Mouse (Mus musculus) embryonic facial prominence, embryonic 11.5 days (tissue): ENCODE measurements at regions not wholly inside any gene's neighbourhood (a gene's known extent, or its start where the extent isn't known, plus 50 kb on each side); places are given as distances from the start of the nearest gene placed in this dataset.

ENCODE experiments used
- ATAC-seq: fragments of 200-750 bp; cut with Nextera tagmentation; replicated peaks from 2 replicates; pipeline ENCODE4 v1.8.0; 2017; ENCODE audit warnings: low read depth; ENCODE audit not compliant: insufficient number of reproducible peaks, low FRiP score, low TSS enrichment
- DNase-seq: peaks from one replicate; pipeline ENCODE4 v3.0.0-alpha.2; 2015; ENCODE audit warnings: low spot score
- H3K27ac ChIP-seq: fragments of 300-500 bp; sonication (generic); replicated peaks from 2 replicates; pipeline ENCODE4 v1.5.1; 2014; ENCODE audit warnings: mild to moderate bottlenecking, low read depth, low read length, control low read depth
- H3K27me3 ChIP-seq: fragments of 300-500 bp; sonication (generic); 2 replicates; pipeline ENCODE4 v1.6.1; 2014; ENCODE audit warnings: mild to moderate bottlenecking, low read length, moderate library complexity, mixed read lengths; ENCODE audit not compliant: control insufficient read depth, insufficient read depth
- H3K36me3 ChIP-seq: fragments of 300-500 bp; sonication (generic); replicated peaks from 2 replicates; pipeline ENCODE4 v1.6.1; 2014; ENCODE audit warnings: low read depth, mild to moderate bottlenecking, low read length, moderate library complexity, mixed read lengths; ENCODE audit not compliant: control insufficient read depth, insufficient read depth
- H3K4me1 ChIP-seq: fragments of 300-500 bp; sonication (generic); 2 replicates; pipeline ENCODE4 v1.6.1; 2014; ENCODE audit warnings: low read length, mixed read lengths; ENCODE audit not compliant: control insufficient read depth, insufficient read depth
- H3K4me2 ChIP-seq: fragments of 300-500 bp; sonication (generic); 2 replicates; pipeline ENCODE4 v1.6.1; 2014; ENCODE audit warnings: low read depth, mild to moderate bottlenecking, control low read depth, low read length, moderate library complexity
- H3K4me3 ChIP-seq: fragments of 300-500 bp; sonication (generic); 2 replicates; pipeline ENCODE4 v1.5.1; 2014; ENCODE audit warnings: low read depth, low read length, control low read depth
- H3K9ac ChIP-seq: fragments of 300-500 bp; sonication (generic); replicated peaks from 2 replicates; pipeline ENCODE4 v1.6.1; 2014; ENCODE audit warnings: mild to moderate bottlenecking, control low read depth, low read length
- H3K9me3 ChIP-seq: fragments of 300-500 bp; sonication (generic); replicated peaks from 2 replicates; pipeline ENCODE4 v1.6.1; 2016; ENCODE audit warnings: mild to moderate bottlenecking, low read length, inconsistent platforms, mixed read lengths; ENCODE audit not compliant: control insufficient read depth
- WGBS: fragments of 180-500 bp; shearing (Covaris S2); extraction: QIAGEN DNeasy Blood & Tissue Kit; methylation state at CpG from one replicate; pipeline ENCODE4 v1.1.7; 2014; 5-methylcytosine and 5-hydroxymethylcytosine counted together

DNA sequence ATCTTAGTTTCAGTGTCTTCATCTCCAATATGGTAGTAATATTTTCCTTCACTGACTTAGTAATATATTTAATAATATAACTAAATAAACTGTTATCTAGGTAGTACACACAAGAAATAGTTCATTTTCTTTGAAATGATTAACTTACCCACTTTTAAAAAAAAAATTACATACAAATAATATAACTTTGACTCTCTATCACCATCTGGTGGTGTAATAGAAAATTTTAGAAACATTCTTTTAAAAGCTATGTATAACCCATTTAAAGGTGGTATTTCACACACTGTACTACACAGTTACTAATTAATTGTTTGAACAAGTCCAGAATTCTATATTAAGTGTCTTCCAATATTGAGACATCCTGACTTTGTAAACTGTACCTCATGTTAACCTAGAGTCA is 53.9 kb upstream of the Olfr266 start:
- H3K4me3 ChIP-seq, result no peak overlapping the region
- no peak for DNase-seq
- H3K4me2 ChIP-seq, result no peak overlapping the region
- no peaks in the 10 kb centered on the region for H3K36me3 ChIP-seq
- H3K4me1 ChIP-seq, result no peaks in the 10 kb centered on the region
- no peaks in the 10 kb centered on the region for H3K9me3 ChIP-seq
- no peak for ATAC-seq
- H3K9ac ChIP-seq, result no peak overlapping the region
- H3K27me3 ChIP-seq, result no peaks in the 10 kb centered on the region
- H3K27ac ChIP-seq, result no peak overlapping the region

DNA sequence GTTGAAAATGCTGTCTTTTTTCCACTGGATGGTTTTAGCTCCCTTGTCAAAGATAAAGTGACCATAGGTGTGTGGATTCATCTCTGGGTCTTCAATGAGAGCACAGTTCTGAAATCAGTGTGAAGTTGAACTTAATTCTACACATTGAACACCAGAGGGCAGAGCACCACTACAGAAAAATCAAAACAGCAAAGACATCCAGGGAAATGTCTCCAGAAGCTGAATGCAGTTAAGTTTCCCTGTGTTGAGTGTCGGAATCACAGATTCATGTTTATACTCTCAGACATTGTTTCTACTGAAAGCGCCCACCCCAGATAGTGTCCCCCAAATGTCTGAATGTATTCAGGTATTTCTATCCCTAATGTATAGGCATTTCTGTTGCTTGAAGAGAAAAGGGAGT is 77.1 kb upstream of the Olfr266 start:
- Histone ChIP-seq H3K36me3 (no peaks in the 10 kb centered on the region), H3K9me3 (no peaks in the 10 kb centered on the region), H3K4me3 (no peak overlapping the region), H3K27ac (no peak overlapping the region), H3K9ac (no peak overlapping the region), H3K4me2 (no peak overlapping the region), H3K27me3 (no peaks in the 10 kb centered on the region), H3K4me1 (no peaks in the 10 kb centered on the region)
- peak; percentile 62 for DNase-seq
- ATAC-seq, result no peak
- 42% methylated on average over 2 of the region's 2 CpGs for WGBS

DNA sequence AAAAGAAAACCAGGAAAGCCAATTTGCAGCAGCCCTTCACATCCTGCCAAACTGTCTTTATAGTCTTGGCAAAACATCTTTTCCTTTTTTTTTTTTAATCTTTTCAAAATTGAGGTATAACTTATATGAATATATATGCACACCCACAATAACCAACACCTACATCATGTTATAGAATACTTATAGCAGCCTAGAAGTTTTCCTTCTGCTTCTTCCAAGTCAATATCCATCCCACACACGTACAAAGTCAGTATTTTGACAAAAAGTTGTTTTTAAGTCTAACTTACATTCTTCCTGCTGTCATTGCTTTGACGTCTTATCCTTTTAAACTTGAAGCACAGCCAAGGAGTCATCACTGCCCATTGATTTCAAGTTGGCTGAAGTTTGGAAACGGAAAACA is 80.6 kb upstream of the Olfr266 start:
- H3K27ac ChIP-seq, result no peak overlapping the region
- no peak overlapping the region for H3K4me2 ChIP-seq
- no peak overlapping the region for H3K4me3 ChIP-seq
- no peak overlapping the region for H3K9ac ChIP-seq
- ATAC-seq, result no peak
- H3K36me3 ChIP-seq, result no peaks in the 10 kb centered on the region
- no peaks in the 10 kb centered on the region for H3K9me3 ChIP-seq
- DNase-seq, result no peak
- WGBS, result 80% methylated on average over 3 of the region's 3 CpGs
- H3K27me3 ChIP-seq, result no peaks in the 10 kb centered on the region
- no peaks in the 10 kb centered on the region for H3K4me1 ChIP-seq

DNA sequence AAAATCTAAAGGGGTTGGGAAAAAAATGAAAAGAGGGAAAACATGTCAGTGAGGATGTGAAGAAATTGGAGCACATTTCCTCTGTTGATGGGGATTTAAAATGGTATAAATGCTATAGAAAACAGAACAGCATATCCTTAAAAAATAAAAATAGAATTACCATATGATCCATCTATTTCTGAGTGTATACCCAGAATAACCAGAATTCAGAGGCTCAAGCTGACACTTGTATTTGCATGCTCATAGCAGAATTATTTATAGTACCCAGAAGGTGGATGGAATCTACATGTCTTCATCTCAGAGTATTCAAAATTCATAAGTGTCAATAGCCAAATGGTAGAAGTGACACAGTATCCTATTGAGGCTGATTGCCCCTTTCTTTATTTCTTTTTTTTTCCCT is 99.9 kb upstream of the Kcna3 start:
- H3K4me2 ChIP-seq, result no peak overlapping the region
- H3K27me3 ChIP-seq, result no peaks in the 10 kb centered on the region
- H3K4me3 ChIP-seq, result no peak overlapping the region
- no peaks in the 10 kb centered on the region; the same call in 1 of the 2 replicates for H3K9me3 ChIP-seq
- ATAC-seq, result no peak
- no peaks in the 10 kb centered on the region for H3K4me1 ChIP-seq
- no peaks in the 10 kb centered on the region for H3K36me3 ChIP-seq
- H3K9ac ChIP-seq, result no peak overlapping the region
- H3K27ac ChIP-seq, result no peak overlapping the region
- no peak for DNase-seq

DNA sequence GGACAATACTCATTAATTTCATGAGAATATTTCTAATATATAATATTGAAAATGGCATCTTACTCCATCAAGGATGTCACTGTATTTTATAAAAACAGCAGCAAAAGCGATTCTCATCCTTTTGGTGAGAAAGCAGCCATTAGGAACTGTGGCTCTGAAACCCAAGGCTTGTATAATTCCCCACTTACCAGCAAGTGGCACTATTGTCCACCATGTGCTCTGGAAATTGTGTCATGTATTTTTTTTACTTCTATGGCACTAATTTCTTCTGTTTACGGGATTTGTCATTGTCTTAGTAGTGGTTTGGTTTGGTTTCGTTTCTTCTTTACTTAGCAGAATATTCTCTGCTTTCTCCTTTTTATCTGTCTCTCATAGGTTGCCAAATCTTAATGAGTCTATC is 95.9 kb upstream of the Kcna3 start:
- Histone ChIP-seq H3K4me1 (no peaks in the 10 kb centered on the region), H3K4me3 (no peak overlapping the region), H3K27me3 (no peaks in the 10 kb centered on the region), H3K27ac (no peak overlapping the region), H3K36me3 (no peaks in the 10 kb centered on the region), H3K9me3 (no peaks in the 10 kb centered on the region; the same call in 1 of the 2 replicates), H3K9ac (no peak overlapping the region), H3K4me2 (no peak overlapping the region)
- DNase-seq (no peak), ATAC-seq (no peak)
- 70% methylated on average over 3 of the region's 3 CpGs for WGBS

DNA sequence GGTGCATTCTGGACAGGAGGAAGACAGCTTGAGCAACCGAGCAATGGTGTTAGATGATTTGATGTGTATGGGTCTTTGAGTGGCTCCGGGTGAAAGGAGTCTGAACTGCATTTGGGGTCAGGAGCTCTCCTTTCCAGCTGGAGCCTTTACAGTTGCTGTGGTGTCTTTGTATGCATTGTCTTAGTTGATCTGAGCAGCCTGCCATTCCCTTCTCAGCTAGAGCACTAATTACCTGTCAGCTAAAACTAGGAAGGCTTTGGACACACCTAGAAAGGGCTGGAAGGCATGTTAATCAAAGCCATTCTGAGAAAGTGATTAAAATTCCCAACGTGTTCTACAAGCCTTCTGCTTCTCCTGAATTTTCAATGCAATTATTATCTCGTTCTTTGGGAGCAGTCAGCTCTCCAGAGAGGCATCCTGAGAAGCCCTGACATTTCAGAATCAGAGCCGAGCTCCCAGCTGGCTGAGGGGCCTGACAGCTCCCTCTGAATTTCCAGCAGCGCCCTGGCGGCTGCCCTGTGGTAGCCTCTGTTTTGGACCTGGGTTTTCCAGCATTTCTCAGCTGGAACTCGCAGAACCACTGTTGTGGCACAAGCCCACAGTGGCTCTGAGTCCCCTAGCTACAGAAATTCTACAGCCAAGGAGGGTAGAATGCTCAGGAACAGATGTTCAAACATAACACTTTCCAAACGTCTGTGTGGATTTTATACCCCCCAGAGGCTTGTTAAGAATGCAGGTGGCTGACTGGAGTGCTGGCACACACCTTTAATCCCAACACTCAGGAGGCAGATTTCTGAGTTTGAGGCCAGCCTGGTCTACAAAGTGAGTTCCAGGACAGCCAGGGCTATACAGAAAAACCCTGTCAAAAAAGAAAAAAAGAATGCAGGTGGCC is 80.2 kb upstream of the Kcna3 start:
- no peak overlapping the region for H3K9ac ChIP-seq
- H3K4me1 ChIP-seq, result no peaks in the 10 kb centered on the region
- no peaks in the 10 kb centered on the region for H3K9me3 ChIP-seq
- H3K27me3 ChIP-seq, result no peaks in the 10 kb centered on the region
- no peak overlapping the region for H3K27ac ChIP-seq
- DNase-seq, result no peak
- no peak for ATAC-seq
- H3K4me2 ChIP-seq, result no peak overlapping the region
- no peaks in the 10 kb centered on the region for H3K36me3 ChIP-seq
- 14% methylated on average over 9 of the region's 9 CpGs for WGBS
- no peak overlapping the region for H3K4me3 ChIP-seq

DNA sequence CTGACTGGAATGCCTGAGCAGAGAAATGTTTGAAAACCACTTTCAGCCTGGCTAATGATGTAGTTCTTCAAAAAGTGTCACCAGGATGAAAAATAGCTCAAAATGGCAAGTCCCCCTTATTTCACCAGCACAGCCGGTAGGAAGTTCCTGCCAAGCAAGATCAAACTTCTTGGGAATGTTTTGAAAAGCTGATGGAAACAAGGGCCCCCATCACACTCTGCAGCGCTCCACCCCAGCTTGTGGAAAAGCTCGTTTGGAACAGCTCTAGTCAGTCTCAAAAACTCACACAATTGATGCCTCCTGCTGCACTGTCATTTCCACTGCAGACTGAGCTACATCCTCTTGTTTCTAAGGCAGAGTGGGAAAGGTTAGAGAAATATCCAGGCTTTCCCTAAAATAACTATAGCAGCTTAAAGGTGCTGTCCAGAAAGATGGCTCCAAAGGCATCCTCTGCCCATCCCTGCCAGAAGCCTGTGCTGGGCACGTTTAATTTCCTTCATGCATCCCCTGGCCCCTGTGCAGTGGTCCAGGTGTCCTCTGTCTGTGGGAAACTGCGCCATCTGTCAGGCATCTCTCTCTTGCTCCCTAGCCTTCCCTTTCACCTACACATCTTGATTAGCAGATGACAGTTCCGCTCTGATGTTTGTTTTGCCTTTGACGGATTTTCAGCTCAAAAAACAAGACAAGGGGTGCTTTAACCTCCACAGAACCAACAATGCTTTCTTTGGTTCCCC is 78.6 kb upstream of the Kcna3 start:
- 39% methylated on average over 7 of the region's 7 CpGs for WGBS
- Histone ChIP-seq H3K4me2 (no peak overlapping the region), H3K27ac (no peak overlapping the region), H3K36me3 (no peaks in the 10 kb centered on the region), H3K4me3 (no peak overlapping the region), H3K27me3 (no peaks in the 10 kb centered on the region), H3K9ac (no peak overlapping the region), H3K9me3 (no peaks in the 10 kb centered on the region), H3K4me1 (no peaks in the 10 kb centered on the region)
- ATAC-seq (no peak), DNase-seq (no peak)

DNA sequence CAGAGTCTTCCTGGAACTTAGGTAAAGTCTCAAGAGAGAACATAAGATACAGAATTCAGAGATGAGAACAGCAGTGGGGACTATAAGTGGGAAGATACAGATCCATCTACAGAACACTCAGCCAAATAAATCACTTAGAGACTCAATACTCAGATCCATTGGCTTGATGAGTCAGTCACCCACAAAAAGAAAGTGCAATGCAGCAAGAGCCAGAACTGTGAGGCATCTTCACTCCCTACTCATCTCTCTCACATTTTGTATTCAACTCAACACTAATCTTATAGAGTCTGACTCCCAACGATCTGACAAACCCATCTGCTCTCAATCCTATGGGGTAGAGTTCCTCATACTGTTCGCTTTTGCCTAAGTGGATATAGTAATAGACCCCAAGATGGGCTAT is 77.8 kb upstream of the Kcna3 start:
- Histone ChIP-seq H3K36me3 (no peaks in the 10 kb centered on the region), H3K27ac (no peak overlapping the region), H3K27me3 (no peaks in the 10 kb centered on the region), H3K9ac (no peak overlapping the region), H3K4me3 (no peak overlapping the region), H3K4me1 (no peaks in the 10 kb centered on the region), H3K9me3 (no peaks in the 10 kb centered on the region), H3K4me2 (no peak overlapping the region)
- 86% methylated on average over 2 of the region's 2 CpGs for WGBS
- ATAC-seq (no peak), DNase-seq (no peak)
